Mouse (Mus musculus) hindbrain, postnatal 0 days (tissue): ENCODE data around the gene Eif4enif1. TPM values are rescaled to one million over a fixed set of nuclear protein-coding genes. Genes with fewer than 3 reads are reported as not detected.
A peak's percentile ranks its signal among the peaks of the same experiment; 100 is the strongest.

Experiments used
- ATAC-seq: fragments of 200-750 bp; cut with Nextera tagmentation; 2 replicates; pipeline ENCODE4 v1.8.0; 2017; ENCODE audit warnings: mild to moderate bottlenecking, moderate TSS enrichment, moderate library complexity
- DNase-seq: peaks from one replicate; pipeline ENCODE4 v3.0.0-alpha.2; 2015; ENCODE audit warnings: low spot score
- H3K27ac ChIP-seq: fragments of 300-500 bp; sonication (generic); 2 replicates; pipeline ENCODE4 v1.5.1; 2014; ENCODE audit warnings: mild to moderate bottlenecking
- H3K27me3 ChIP-seq: fragments of 300-500 bp; sonication (generic); 2 replicates; pipeline ENCODE4 v1.6.1; 2014; ENCODE audit warnings: low read length, mixed read lengths; ENCODE audit not compliant: insufficient read depth
- H3K36me3 ChIP-seq: fragments of 300-500 bp; sonication (generic); 2 replicates; pipeline ENCODE4 v1.6.1; 2014; ENCODE audit warnings: low read length, mixed read lengths; ENCODE audit not compliant: insufficient read depth
- H3K4me1 ChIP-seq: fragments of 300-500 bp; sonication (generic); 2 replicates; pipeline ENCODE4 v1.6.1; 2014; ENCODE audit warnings: antibody characterized with exemption, low read length, mixed read lengths; ENCODE audit not compliant: insufficient read depth
- H3K4me2 ChIP-seq: fragments of 300-500 bp; sonication (generic); 2 replicates; pipeline ENCODE4 v1.6.1; 2014; ENCODE audit warnings: low read depth, mild to moderate bottlenecking, low read length, moderate library complexity, mixed read lengths
- H3K4me3 ChIP-seq: fragments of 300-500 bp; sonication (generic); 2 replicates; pipeline ENCODE4 v1.5.1; 2014; ENCODE audit warnings: low read length
- H3K9ac ChIP-seq: fragments of 300-500 bp; sonication (generic); replicated peaks from 2 replicates; pipeline ENCODE4 v1.6.1; 2014; ENCODE audit warnings: mild to moderate bottlenecking, low read length, moderate library complexity, mixed read lengths
- H3K9me3 ChIP-seq: fragments of 300-500 bp; sonication (generic); 2 replicates; pipeline ENCODE4 v1.6.1; 2016; ENCODE audit warnings: low read length, mixed read lengths
- CTCF ChIP-seq: IDR thresholded peaks from 2 replicates; pipeline ENCODE4 v1.5.1; 2016; ENCODE audit warnings: antibody characterized with exemption, control low read depth, low read depth
- whole genome bisulfite sequencing: fragments of 180-500 bp; shearing (Covaris S2); extraction: QIAGEN DNeasy Blood & Tissue Kit; methylation state at CpG from one replicate; pipeline ENCODE4 v1.1.7; 2014; 5-methylcytosine and 5-hydroxymethylcytosine counted together
- polyA plus RNA-seq: library from polyadenylated mRNA; unstranded; fragments of >200 nt; fragmentation: Nextera tagmentation; extraction: Ambion mirVana; gene quantifications from 2 replicates; pipeline ENCODE4 v1.2.1, GENCODE M21; 2015
- total RNA-seq: library from RNA; depleted of rRNA; stranded (reverse); fragments of >200 nt; gene quantifications from 2 replicates; pipeline ENCODE4 v1.2.3, GENCODE M21; 2014

The Eif4enif1 gene
- total and polyA plus RNA-seq, 2 experiments from 2014 or later, result 35.3 to 42.1 TPM

DNA sequence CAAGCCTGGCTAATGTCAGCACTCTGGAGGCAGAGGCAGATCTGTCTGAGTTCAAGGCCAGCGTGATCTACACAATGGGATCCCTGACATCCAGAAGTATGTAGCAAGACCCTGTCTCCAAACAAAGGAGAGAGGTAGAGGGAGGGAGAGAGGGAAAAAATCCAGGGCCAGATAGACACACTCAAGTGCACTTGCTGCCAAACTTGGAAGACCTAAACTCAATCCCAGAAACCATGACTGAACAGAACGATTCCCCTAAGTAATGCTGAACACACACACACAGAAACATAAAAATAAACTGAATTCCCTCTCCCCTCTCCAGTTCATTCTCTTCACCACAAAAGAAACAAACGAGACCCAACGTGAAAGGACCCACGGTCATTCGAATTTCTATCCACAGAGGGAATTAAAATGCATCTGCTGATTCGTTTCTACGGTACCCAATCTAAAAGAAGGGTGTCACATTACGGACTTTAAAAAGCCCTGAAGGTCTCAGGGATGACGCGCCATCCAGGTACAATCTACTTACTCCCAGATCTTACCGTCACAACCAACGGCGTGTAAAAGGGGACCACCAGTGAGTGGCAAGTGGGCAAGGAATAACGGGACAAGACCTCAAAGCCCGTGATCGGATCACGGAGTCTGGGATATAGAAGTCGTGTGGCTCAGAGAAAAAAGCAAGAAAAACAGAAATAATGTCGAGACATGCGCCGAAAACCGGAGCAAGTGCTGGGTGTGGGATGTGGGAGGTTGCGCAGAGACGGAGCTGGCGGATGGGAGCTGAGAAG, 63.3 kb downstream of the Eif4enif1 start:
- DNase-seq, result peak; percentile 32
- H3K4me3 ChIP-seq, result peak overlapping the region; percentile 68

DNA sequence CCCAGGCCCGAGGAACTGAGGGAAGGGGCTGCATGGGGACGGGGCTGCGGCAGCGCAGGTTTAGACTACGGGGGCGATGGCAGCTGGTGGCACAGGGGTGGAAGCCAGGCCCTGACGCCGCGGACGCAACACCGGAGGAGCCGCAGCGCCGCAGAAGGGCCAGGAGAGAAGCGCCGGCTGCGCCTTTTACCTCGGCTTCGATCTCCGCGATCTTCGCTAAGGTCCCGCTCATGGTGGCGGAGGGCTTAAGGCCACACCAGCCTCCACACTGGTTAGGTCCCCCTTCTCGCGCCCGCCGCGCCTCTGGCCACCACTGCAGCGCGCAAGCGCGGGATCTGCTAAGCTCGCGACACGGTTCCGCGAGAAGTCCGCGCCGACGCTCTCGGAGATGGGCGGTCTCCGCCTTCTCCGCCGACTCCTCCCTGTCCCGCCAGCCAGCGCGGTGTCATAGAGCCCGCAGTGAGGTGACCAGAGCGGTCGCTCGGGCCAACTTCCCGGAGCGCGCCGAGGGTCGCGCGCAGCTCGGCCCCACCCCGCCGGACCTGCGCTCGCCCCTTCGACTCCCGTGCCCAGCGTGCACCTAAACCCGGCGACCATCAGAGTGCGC, 64.0 kb downstream of the Eif4enif1 start, which contains the start of gene Drg1:
TSS of gene Drg1 (minus strand) at position 337 of the 607 bp plus-strand sequence.
- H3K27me3 ChIP-seq, result no peaks in the 10 kb centered on the region
- H3K4me1 ChIP-seq, result peaks cover 4% of the 10 kb centered on the region; the same call in 1 of the 2 replicates
- under 1% methylated on average over 66 of the region's 72 CpGs for WGBS
- no peak for TF ChIP-seq CTCF
- H3K4me3 ChIP-seq, result peak within 1 kb of the TSS; percentile 68
- DNase-seq, result peak; percentile 99
- peak within 1 kb of the TSS; percentile 92 for H3K9ac ChIP-seq
- H3K9me3 ChIP-seq, result no peaks in the 10 kb centered on the region
- peaks cover 14% of the 10 kb centered on the region for H3K36me3 ChIP-seq
- peak; percentile 99 for ATAC-seq
- peak within 1 kb of the TSS; percentile 89 for H3K27ac ChIP-seq
- H3K4me2 ChIP-seq, result peak within 1 kb of the TSS; percentile 76

More for the DNA sequence above, 63.3 kb downstream of the Eif4enif1 start:
- Histone ChIP-seq H3K27ac (peak overlapping the region; percentile 89), H3K27me3 (no peaks in the 10 kb centered on the region), H3K4me1 (peaks cover 4% of the 10 kb centered on the region; the same call in 1 of the 2 replicates), H3K9me3 (no peaks in the 10 kb centered on the region), H3K36me3 (peaks cover 16% of the 10 kb centered on the region), H3K4me2 (peak overlapping the region; percentile 76), H3K9ac (peak overlapping the region; percentile 92)
- under 1% methylated on average over 26 of the region's 26 CpGs for WGBS
- ATAC-seq, result no peak
- TF ChIP-seq CTCF, result no peak

DNA sequence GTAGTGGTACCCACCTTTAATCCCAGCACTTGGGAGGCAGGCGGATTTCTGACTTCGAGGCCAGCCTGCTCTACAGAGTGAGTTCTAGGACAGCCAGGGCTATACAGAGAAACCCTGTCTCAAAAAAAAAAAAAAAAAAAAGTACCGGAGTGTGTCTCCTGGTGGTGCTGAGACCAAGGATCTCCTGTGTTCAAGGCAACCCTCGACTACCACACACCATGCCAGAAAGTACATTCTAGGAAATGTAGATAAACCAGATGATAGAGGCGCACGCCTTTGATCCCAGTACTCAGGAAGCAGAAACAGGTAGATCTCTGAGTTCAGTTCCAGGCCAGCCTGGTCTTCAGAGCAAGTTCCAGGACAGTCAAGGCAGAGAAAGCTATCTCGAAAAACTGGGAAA, 64.9 kb downstream of the Eif4enif1 start:
- Histone ChIP-seq H3K9ac (peak overlapping the region; percentile 92; the same call in 1 of the 2 replicates), H3K27ac (peak overlapping the region; percentile 89), H3K4me3 (peak overlapping the region; percentile 68), H3K27me3 (no peaks in the 10 kb centered on the region), H3K4me1 (peaks cover 4% of the 10 kb centered on the region; the same call in 1 of the 2 replicates), H3K9me3 (no peaks in the 10 kb centered on the region), H3K36me3 (0 out of 2 replicates have a peak, but pooled peaks cover 4% of the 10 kb centered on the region), H3K4me2 (peak overlapping the region; percentile 76)
- TF ChIP-seq CTCF, result no peak
- DNase-seq, result no peak
- ATAC-seq, result no peak
- whole genome bisulfite sequencing, result 51% methylated on average over 7 of the region's 7 CpGs

DNA sequence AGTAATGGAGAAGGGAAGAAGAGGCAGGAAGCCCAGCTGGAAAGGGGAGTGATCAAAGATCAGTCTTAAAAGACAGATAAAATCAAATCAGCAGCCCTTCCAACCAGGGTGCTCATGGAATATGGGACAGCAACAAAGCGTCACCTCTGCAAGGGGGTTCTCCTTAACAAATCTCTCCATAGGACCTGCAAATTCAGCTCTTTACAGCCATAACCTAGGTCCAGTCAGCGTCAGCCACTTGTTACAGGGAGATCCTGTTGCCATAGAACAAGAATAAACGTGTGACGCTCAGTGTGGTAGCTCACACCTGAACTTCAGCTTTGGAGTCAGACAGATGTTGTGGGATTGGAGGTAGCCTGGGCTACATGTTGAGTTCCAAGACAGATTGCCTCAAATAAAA, 67.0 kb downstream of the Eif4enif1 start:
- H3K27me3 ChIP-seq, result no peaks in the 10 kb centered on the region
- TF ChIP-seq CTCF, result no peak
- H3K36me3 ChIP-seq, result no peaks in the 10 kb centered on the region
- H3K27ac ChIP-seq, result no peak overlapping the region
- DNase-seq (no peak), ATAC-seq (no peak)
- H3K9ac ChIP-seq, result no peak overlapping the region
- no peak overlapping the region for H3K4me3 ChIP-seq
- H3K4me1 ChIP-seq, result peaks cover 4% of the 10 kb centered on the region; the same call in 1 of the 2 replicates
- no peak overlapping the region for H3K4me2 ChIP-seq
- 45% methylated on average over 4 of the region's 4 CpGs for WGBS
- no peaks in the 10 kb centered on the region for H3K9me3 ChIP-seq

DNA sequence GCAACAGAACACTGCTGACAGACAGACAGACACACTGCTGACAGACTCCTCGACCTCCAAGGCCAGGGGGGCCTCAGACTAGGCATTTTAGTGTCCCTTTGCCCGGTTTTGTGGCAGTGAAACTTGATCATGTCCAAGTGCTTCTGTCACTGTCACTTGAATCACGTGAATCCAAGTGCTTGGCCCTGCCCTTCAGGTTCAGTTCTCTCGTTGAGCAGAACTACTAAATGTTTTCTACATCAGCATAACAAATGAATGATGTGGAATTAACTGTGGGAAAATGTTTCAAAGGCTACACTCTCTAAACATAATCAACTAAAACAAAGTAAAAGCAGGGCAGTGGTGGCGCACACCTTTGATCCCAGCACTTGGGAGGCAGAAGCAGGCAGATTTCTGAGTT, 76.2 kb downstream of the Eif4enif1 start:
- Histone ChIP-seq H3K27me3 (no peaks in the 10 kb centered on the region), H3K4me2 (no peak overlapping the region), H3K9ac (no peak overlapping the region), H3K4me1 (no peaks in the 10 kb centered on the region), H3K36me3 (no peaks in the 10 kb centered on the region), H3K4me3 (no peak overlapping the region), H3K9me3 (no peaks in the 10 kb centered on the region), H3K27ac (no peak overlapping the region)
- ATAC-seq (no peak), DNase-seq (no peak)
- WGBS, result 75% methylated on average over 5 of the region's 5 CpGs
- no peak for TF ChIP-seq CTCF

DNA sequence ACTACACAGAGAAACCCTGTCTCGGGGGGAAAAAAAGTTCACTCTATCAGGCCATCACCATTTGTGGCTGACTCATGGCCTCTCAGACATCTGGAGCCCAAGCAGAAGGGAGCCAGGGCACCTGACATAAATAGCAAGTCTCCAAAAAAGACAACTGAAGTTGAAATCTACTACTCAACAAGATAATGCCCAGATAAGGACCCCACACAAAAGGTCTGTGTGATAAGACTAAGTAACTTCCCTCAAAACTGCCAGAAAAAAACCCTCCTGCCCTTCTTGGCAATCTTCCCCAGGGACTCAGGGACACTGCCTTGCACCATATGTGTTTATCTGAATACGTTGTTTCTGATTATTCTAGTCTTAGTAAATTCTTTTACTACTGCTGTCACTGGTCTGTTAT, 77.5 kb downstream of the Eif4enif1 start:
- H3K36me3 ChIP-seq, result no peaks in the 10 kb centered on the region
- no peak overlapping the region for H3K9ac ChIP-seq
- no peak for TF ChIP-seq CTCF
- no peaks in the 10 kb centered on the region for H3K27me3 ChIP-seq
- no peak overlapping the region for H3K4me2 ChIP-seq
- no peaks in the 10 kb centered on the region for H3K4me1 ChIP-seq
- 81% methylated on average over 2 of the region's 2 CpGs for WGBS
- H3K27ac ChIP-seq, result no peak overlapping the region
- no peak for DNase-seq
- no peaks in the 10 kb centered on the region for H3K9me3 ChIP-seq
- ATAC-seq, result no peak
- H3K4me3 ChIP-seq, result no peak overlapping the region
